ENCODE assay signal across 22 mouse cellular contexts in the genomic region with DNA sequence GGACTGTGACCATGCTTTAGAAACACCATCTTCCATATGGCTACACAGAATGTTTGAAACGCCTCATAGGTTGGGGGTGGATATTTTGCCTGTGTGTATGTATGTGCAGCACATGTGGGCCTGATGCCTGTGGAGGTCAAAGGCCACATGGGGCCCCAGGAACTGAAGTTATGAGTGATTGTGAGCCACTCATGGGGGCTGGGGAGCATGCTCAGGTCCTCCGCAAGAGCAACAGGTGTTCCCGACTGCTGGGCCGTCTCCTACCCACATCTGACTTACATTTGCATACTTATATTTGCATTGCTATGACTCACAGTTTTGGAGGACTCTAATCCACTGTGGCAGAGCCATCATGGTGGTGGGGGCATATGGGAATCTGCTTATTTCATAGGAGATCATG. TPM values are rescaled to one million over a fixed set of nuclear protein-coding genes. Genes with fewer than 3 reads are reported as not detected.
DNase-seq lines count a peak whose midpoint lies in the region; ATAC-seq and TF ChIP-seq lines count a peak whose summit lies in the region.
"Had no signal": no experiment of that assay in that cellular context is flagged by ENCODE, and none has a peak within 500 bp of the region (broad histone marks: within the 10 kb centered on the region; RNA-seq: fewer than 3 reads in every experiment).

No protein-coding gene starts in this region.

- no peak overlapping the region for H3K27ac ChIP-seq in limb, embryonic 11.5 days (replicated peaks; ENCODE audit: low read depth, low read length)
- no peak overlapping the region for H3K27ac ChIP-seq in limb, embryonic 10.5 days
- H3K27ac ChIP-seq in CH12.LX (ENCODE audit: insufficient read depth, low read depth), result no peak overlapping the region
- H3K27ac ChIP-seq in forebrain, embryonic 16.5 days (ENCODE audit: low read length), result no peak overlapping the region
- H3K27ac ChIP-seq: embryonic facial prominence, embryonic 10.5 days; embryonic facial prominence, embryonic 12.5 days; forebrain, embryonic 13.5 days; forebrain, embryonic 15.5 days had no signal

- TF ChIP-seq RAD21 in CH12.LX (IDR thresholded peaks at IDR 0.05; ENCODE audit: low read depth, low read length), result no peak

- peak; percentile 88 for DNase-seq in heart, adult 11 months
- DNase-seq in heart, adult 9 months (ENCODE audit: low spot score in 2 of 2), result no peak
- DNase-seq in limb, embryonic 11.5 days (ENCODE audit: low spot score), result peak; percentile 51
- DNase-seq in limb, embryonic 10.5 days (ENCODE audit: low spot score), result no peak
- DNase-seq in A20 (ENCODE audit: low read depth, low spot score) (peak; percentile 3), CH12.LX (ENCODE audit: extremely low read depth) (peak; percentile 18)
- DNase-seq in gastrocnemius, adult 8-10 months (ENCODE audit: low spot score in 2 of 2), result no peak
- DNase-seq: adrenal gland, adult 2 months; adrenal gland, postnatal 10 days; adrenal gland, postnatal 25 days; B cell, adult 2 months; cerebellum, adult 11-12 months; cerebellum, adult 2 months; cerebellum, adult 9-10 months; cerebellum, postnatal 10 days; cerebellum, postnatal 25 days had no signal

- in situ Hi-C loops in CH12.LX (cut with MboI; ENCODE audit: low pct_ligation_motif_present, low pct_unique_long_range_greater_than_20kb, low sequenced_read_pairs), result no loop called here

- dilution Hi-C loops in CH12.LX (cut with MboI; ENCODE audit: extremely low pct_ligation_motif_present, extremely low pct_unique_long_range_greater_than_20kb, low sequenced_read_pairs), result no loop called here

- H3K9ac ChIP-seq in limb, embryonic 11.5 days (ENCODE audit: low read length), result no peak overlapping the region
- H3K9ac ChIP-seq in CH12.LX (ENCODE audit: insufficient read depth, low read depth), result no peak overlapping the region
- no peak overlapping the region for H3K9ac ChIP-seq in forebrain, embryonic 16.5 days (replicated peaks; ENCODE audit: low read depth, low read length)
- H3K9ac ChIP-seq: embryonic facial prominence, embryonic 12.5 days; forebrain, embryonic 13.5 days; forebrain, embryonic 15.5 days had no signal

- no peak overlapping the region for H3K4me3 ChIP-seq in limb, embryonic 11.5 days (ENCODE audit: low read depth, low read length)
- H3K4me3 ChIP-seq in limb, embryonic 10.5 days, result no peak overlapping the region
- H3K4me3 ChIP-seq in CH12.LX (replicated peaks in 1 of 3; ENCODE audit: low read depth in 2 of 3, low read length in 2 of 3, poor library complexity in 1 of 3), result no peak overlapping the region
- H3K4me3 ChIP-seq in forebrain, embryonic 16.5 days (replicated peaks; ENCODE audit: low read length), result no peak overlapping the region
- H3K4me3 ChIP-seq: embryonic facial prominence, embryonic 10.5 days; embryonic facial prominence, embryonic 12.5 days; forebrain, embryonic 13.5 days; forebrain, embryonic 15.5 days had no signal

- no peaks in the 10 kb centered on the region; the same call in 1 of the 2 replicates for H3K36me3 ChIP-seq in limb, embryonic 11.5 days (ENCODE audit: control insufficient read depth, insufficient read depth, low read length)
- H3K36me3 ChIP-seq in limb, embryonic 10.5 days, result peaks cover 33% of the 10 kb centered on the region
- H3K36me3 ChIP-seq in CH12.LX (replicated peaks in 1 of 2; ENCODE audit: control insufficient read depth in 1 of 2, insufficient read depth in 1 of 2, low read length in 1 of 2), result no peaks in the 10 kb centered on the region
- no peaks in the 10 kb centered on the region for H3K36me3 ChIP-seq in forebrain, embryonic 16.5 days (ENCODE audit: control insufficient read depth, insufficient read depth)
- H3K36me3 ChIP-seq: forebrain, embryonic 15.5 days had no signal

- TF ChIP-seq CTCF in CH12.LX (conservative IDR thresholded peaks at IDR 0.05 in 1 of 2, IDR thresholded peaks at IDR 0.05 in 1 of 2; ENCODE audit: low read depth in 2 of 2, low read length in 2 of 2), result no peak

- no peaks in the 10 kb centered on the region for H3K27me3 ChIP-seq in limb, embryonic 11.5 days (ENCODE audit: control insufficient read depth, insufficient read depth, low read length)
- H3K27me3 ChIP-seq in limb, embryonic 10.5 days (ENCODE audit: low read depth, poor library complexity, severe bottlenecking), result no peaks in the 10 kb centered on the region
- H3K27me3 ChIP-seq in CH12.LX (replicated peaks), result peaks cover 46% of the 10 kb centered on the region
- no peaks in the 10 kb centered on the region for H3K27me3 ChIP-seq in forebrain, embryonic 16.5 days (replicated peaks; ENCODE audit: control insufficient read depth, insufficient read depth, low read length)
- H3K27me3 ChIP-seq: embryonic facial prominence, embryonic 12.5 days; forebrain, embryonic 13.5 days; forebrain, embryonic 15.5 days had no signal

- no peaks in the 10 kb centered on the region for H3K79me2 ChIP-seq in CH12.LX (replicated peaks; ENCODE audit: control insufficient read depth, extremely low read depth, insufficient read depth, poor library complexity, severe bottlenecking)

- no peak for TF ChIP-seq POLR2A in CH12.LX (IDR thresholded peaks at IDR 0.05; ENCODE audit: low read depth, low read length)

- no peaks in the 10 kb centered on the region; the same call in 1 of the 2 replicates for H3K9me3 ChIP-seq in limb, embryonic 11.5 days (ENCODE audit: control insufficient read depth, low read length)
- H3K9me3 ChIP-seq in limb, embryonic 10.5 days (replicated peaks), result no peaks in the 10 kb centered on the region
- peaks cover 20% of the 10 kb centered on the region for H3K9me3 ChIP-seq in CH12.LX (replicated peaks; ENCODE audit: low read length)
- H3K9me3 ChIP-seq in forebrain, embryonic 16.5 days (ENCODE audit: control insufficient read depth, low read length), result no peaks in the 10 kb centered on the region
- H3K9me3 ChIP-seq: forebrain, embryonic 13.5 days; forebrain, embryonic 15.5 days had no signal

- WGBS in limb, embryonic 11.5 days, result 67% methylated on average over 4 of the region's 4 CpGs
- 80% methylated on average over 4 of the region's 4 CpGs for WGBS in limb, embryonic 10.5 days
- WGBS in forebrain, embryonic 16.5 days, result 96% methylated on average over 4 of the region's 4 CpGs

- no peak for TF ChIP-seq EP300 in CH12.LX (IDR thresholded peaks at IDR 0.05; ENCODE audit: low read length)

- no peak overlapping the region for H3K4me2 ChIP-seq in limb, embryonic 11.5 days (ENCODE audit: low read depth, severe bottlenecking)
- H3K4me2 ChIP-seq in CH12.LX (ENCODE audit: insufficient read depth, low read depth, poor library complexity, severe bottlenecking), result no peak overlapping the region
- no peak overlapping the region for H3K4me2 ChIP-seq in forebrain, embryonic 16.5 days (ENCODE audit: low read length)
- H3K4me2 ChIP-seq: embryonic facial prominence, embryonic 12.5 days; forebrain, embryonic 13.5 days; forebrain, embryonic 15.5 days had no signal

- ATAC-seq in limb, embryonic 11.5 days (ENCODE audit: insufficient number of reproducible peaks, low FRiP score, low TSS enrichment, low read depth), result no peak
- ATAC-seq in forebrain, embryonic 16.5 days, result no peak
- ATAC-seq: CD4-positive, CD25-positive, alpha-beta regulatory T cell, adult 4 months; forebrain, embryonic 13.5 days; forebrain, embryonic 15.5 days had no signal

- peaks cover 13% of the 10 kb centered on the region for H3K4me1 ChIP-seq in limb, embryonic 11.5 days (ENCODE audit: control insufficient read depth, insufficient read depth, low read length)
- H3K4me1 ChIP-seq in limb, embryonic 10.5 days, result peaks cover 38% of the 10 kb centered on the region
- H3K4me1 ChIP-seq in CH12.LX (ENCODE audit: control insufficient read depth in 1 of 2, insufficient read depth in 2 of 2), result peaks cover 0 to 8% of the 10 kb centered on the region in 2 experiments; a peak in 1 of 4 replicates
- H3K4me1 ChIP-seq in forebrain, embryonic 16.5 days (replicated peaks; ENCODE audit: control insufficient read depth, insufficient read depth, low read length), result peaks cover 12% of the 10 kb centered on the region

TF ChIP-seq in CH12.LX, 34 proteins besides CTCF, POLR2A, EP300 and RAD21:
- no peak for TF ChIP-seq IRF4 (IDR thresholded peaks at IDR 0.05; ENCODE audit: low read depth, low read length)
- TF ChIP-seq USF2 (conservative IDR thresholded peaks at IDR 0.05; ENCODE audit: low read depth, low read length), result no peak
- TF ChIP-seq CHD1 (IDR thresholded peaks at IDR 0.05; ENCODE audit: low read depth, low read length), result no peak
- TF ChIP-seq MAZ (IDR thresholded peaks at IDR 0.05; ENCODE audit: low read depth, low read length), result no peak
- no peak for TF ChIP-seq POLR2AphosphoS2 (IDR thresholded peaks at IDR 0.05; ENCODE audit: low read depth, low read length)
- no peak for TF ChIP-seq ETS1 (conservative IDR thresholded peaks at IDR 0.05; ENCODE audit: low read depth, low read length)

RNA-seq across cellular contexts. Expression of gene Ctdspl, which starts 43.6 kb away (rescaled TPM):
- 13.6 and 13.9 TPM in 2 replicates for polyA plus RNA-seq in limb, embryonic 11.5 days (2014; fragmentation: Nextera tagmentation; extraction: Ambion mirVana)
- polyA plus RNA-seq in limb, embryonic 10.5 days (2016; fragmentation: Nextera tagmentation; extraction: Ambion mirVana), result 8.8 and 11.6 TPM in 2 replicates
- not detected in 2 replicates for total RNA-seq in CH12.LX (2012; rRNA removed)
- total RNA-seq in CH12.LX (2014; rRNA removed), result not detected in 2 replicates
- polyA plus RNA-seq in CH12.LX (2012; ENCODE audit: insufficient read length, low read depth), result not detected in 2 replicates
- polyA plus RNA-seq in forebrain, embryonic 16.5 days (2015; fragmentation: Nextera tagmentation; extraction: Ambion mirVana), result 7.2 and 8.8 TPM in 2 replicates
- 1 to 10 TPM; 2.0 to 4.7 (median 3.1) TPM for total RNA-seq in gastrocnemius, adult 8-10 months (2022)

Comparison
In these comparisons a context has a peak if more than half of its experiments do, and no peak if none do; other contexts are left out.
1. DNase-seq: peak in heart, adult 11 months (single experiment), limb, embryonic 11.5 days (single experiment), A20 (single experiment) and CH12.LX (single experiment); none in heart, adult 9 months (0 of 2), limb, embryonic 10.5 days (single experiment) and gastrocnemius, adult 8-10 months (0 of 2).